Comparison of ENCODE assay signal across 12 mouse cellular contexts in the genomic region with DNA sequence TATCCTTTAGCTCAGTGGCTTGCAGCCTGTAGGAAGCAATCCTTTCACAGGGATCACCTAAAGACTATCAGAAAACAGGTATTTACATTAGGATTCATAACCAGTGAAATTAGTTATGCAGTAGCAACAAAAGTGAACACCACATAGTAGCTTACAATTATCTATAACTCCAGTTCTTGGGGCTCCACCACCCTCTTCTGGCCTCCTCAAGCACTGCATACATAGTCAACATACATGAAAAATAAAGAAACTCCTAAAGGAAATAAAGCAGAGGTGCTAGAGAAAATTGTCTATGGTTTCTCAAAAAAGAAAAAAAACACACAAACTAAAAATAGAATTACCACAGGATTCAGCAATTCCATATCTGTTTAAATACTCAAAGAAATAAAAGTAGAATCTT.
A peak's percentile ranks its signal among the peaks of the same experiment; 100 is the strongest.
DNase-seq lines count a peak whose midpoint lies in the region; ATAC-seq and TF ChIP-seq lines count a peak whose summit lies in the region.
"Had no signal": no experiment of that assay in that cellular context is flagged by ENCODE, and none has a peak within 500 bp of the region (broad histone marks: within the 10 kb centered on the region; RNA-seq: fewer than 3 reads in every experiment).

No protein-coding gene starts in this region.

- H3K4me1 ChIP-seq in forebrain, postnatal 0 days (ENCODE audit: insufficient read depth), result no peaks in the 10 kb centered on the region
- no peaks in the 10 kb centered on the region for H3K4me1 ChIP-seq in forebrain, embryonic 15.5 days
- H3K4me1 ChIP-seq in kidney, embryonic 16.5 days (ENCODE audit: insufficient read depth, low read length), result no peaks in the 10 kb centered on the region
- no peaks in the 10 kb centered on the region for H3K4me1 ChIP-seq in liver, embryonic 11.5 days (replicated peaks; ENCODE audit: control insufficient read depth, insufficient read depth, low read length)
- H3K4me1 ChIP-seq: liver, embryonic 13.5 days had no signal

- DNase-seq in forebrain, postnatal 0 days, result peak; percentile 20
- peak; percentile 9 for DNase-seq in kidney, postnatal 10 days
- DNase-seq in retina, embryonic 14.5 days (ENCODE audit: low spot score), result peak; percentile 2
- DNase-seq in retina, postnatal 1 day, result no peak
- DNase-seq in kidney, postnatal 4 days, result peak; percentile 13 to 18
- no peak for DNase-seq in liver, embryonic 11.5 days (ENCODE audit: low spot score)
- DNase-seq: cerebellum, postnatal 10 days; liver, embryonic 13.5 days; thymus, postnatal 14 days had no signal

- H3K27ac ChIP-seq in forebrain, postnatal 0 days (ENCODE audit: low read depth, low read length), result no peak overlapping the region
- no peak overlapping the region for H3K27ac ChIP-seq in forebrain, embryonic 15.5 days (replicated peaks)
- no peak overlapping the region for H3K27ac ChIP-seq in kidney, embryonic 16.5 days (ENCODE audit: low read length)
- H3K27ac ChIP-seq in liver, embryonic 11.5 days (ENCODE audit: low read depth, low read length), result no peak overlapping the region
- H3K27ac ChIP-seq: liver, embryonic 13.5 days had no signal

- H3K4me2 ChIP-seq in forebrain, postnatal 0 days (ENCODE audit: low read depth), result no peak overlapping the region
- no peak overlapping the region for H3K4me2 ChIP-seq in forebrain, embryonic 15.5 days (replicated peaks)
- no peak overlapping the region for H3K4me2 ChIP-seq in kidney, embryonic 16.5 days (replicated peaks; ENCODE audit: low read depth, low read length)
- H3K4me2 ChIP-seq in liver, embryonic 11.5 days, result no peak overlapping the region
- H3K4me2 ChIP-seq: liver, embryonic 13.5 days had no signal

- H3K9me3 ChIP-seq in forebrain, postnatal 0 days (ENCODE audit: low read length), result no peaks in the 10 kb centered on the region
- no peaks in the 10 kb centered on the region for H3K9me3 ChIP-seq in forebrain, embryonic 15.5 days
- H3K9me3 ChIP-seq in kidney, embryonic 16.5 days (ENCODE audit: low read length), result no peaks in the 10 kb centered on the region
- H3K9me3 ChIP-seq in liver, embryonic 11.5 days (ENCODE audit: control insufficient read depth, low read length), result no peaks in the 10 kb centered on the region
- H3K9me3 ChIP-seq: liver, embryonic 13.5 days had no signal

- no peak overlapping the region for H3K9ac ChIP-seq in forebrain, postnatal 0 days
- no peak overlapping the region for H3K9ac ChIP-seq in forebrain, embryonic 15.5 days (replicated peaks)
- H3K9ac ChIP-seq in kidney, embryonic 16.5 days (replicated peaks; ENCODE audit: low read length), result no peak overlapping the region
- H3K9ac ChIP-seq in liver, embryonic 11.5 days (ENCODE audit: low read depth, low read length), result no peak overlapping the region
- H3K9ac ChIP-seq: liver, embryonic 13.5 days had no signal

- no peaks in the 10 kb centered on the region for H3K36me3 ChIP-seq in forebrain, postnatal 0 days (ENCODE audit: insufficient read depth)
- H3K36me3 ChIP-seq in forebrain, embryonic 15.5 days, result no peaks in the 10 kb centered on the region
- no peaks in the 10 kb centered on the region for H3K36me3 ChIP-seq in kidney, embryonic 16.5 days (ENCODE audit: insufficient read depth, low read length)
- H3K36me3 ChIP-seq in liver, embryonic 11.5 days (ENCODE audit: control insufficient read depth, insufficient read depth, low read length), result no peaks in the 10 kb centered on the region
- H3K36me3 ChIP-seq: liver, embryonic 13.5 days had no signal

- no peak overlapping the region for H3K4me3 ChIP-seq in forebrain, postnatal 0 days (ENCODE audit: low read depth, low read length)
- H3K4me3 ChIP-seq in forebrain, embryonic 15.5 days, result no peak overlapping the region
- H3K4me3 ChIP-seq in kidney, embryonic 16.5 days (ENCODE audit: low read length), result no peak overlapping the region
- H3K4me3 ChIP-seq in liver, embryonic 11.5 days (ENCODE audit: low read depth, low read length), result no peak overlapping the region
- H3K4me3 ChIP-seq: liver, embryonic 13.5 days had no signal

- no peaks in the 10 kb centered on the region for H3K27me3 ChIP-seq in forebrain, postnatal 0 days (ENCODE audit: insufficient read depth, low read length)
- no peaks in the 10 kb centered on the region for H3K27me3 ChIP-seq in forebrain, embryonic 15.5 days
- H3K27me3 ChIP-seq in kidney, embryonic 16.5 days (ENCODE audit: insufficient read depth, low read length), result no peaks in the 10 kb centered on the region; the same call in 1 of the 2 replicates
- no peaks in the 10 kb centered on the region; the same call in 1 of the 2 replicates for H3K27me3 ChIP-seq in liver, embryonic 11.5 days (replicated peaks; ENCODE audit: control insufficient read depth, insufficient read depth, low read length)
- H3K27me3 ChIP-seq: CH12.LX; liver, embryonic 13.5 days had no signal

- ATAC-seq in forebrain, postnatal 0 days, result no peak
- ATAC-seq in forebrain, embryonic 15.5 days (replicated peaks), result no peak
- no peak for ATAC-seq in kidney, embryonic 16.5 days (ENCODE audit: low FRiP score, low TSS enrichment)
- no peak for ATAC-seq in liver, embryonic 11.5 days (replicated peaks; ENCODE audit: low FRiP score)

- TF ChIP-seq CTCF in forebrain, postnatal 0 days (IDR thresholded peaks at IDR 0.05; ENCODE audit: low read depth), result peak; percentile 49; the same call in 1 of the 2 replicates

Comparison
In these comparisons a context has a peak if more than half of its experiments do, and no peak if none do; other contexts are left out.
1. DNase-seq: peak in forebrain, postnatal 0 days (single experiment), kidney, postnatal 10 days (single experiment), retina, embryonic 14.5 days (single experiment) and kidney, postnatal 4 days (2 of 2); none in retina, postnatal 1 day (single experiment) and liver, embryonic 11.5 days (single experiment).